Mouse (Mus musculus): ENCODE results near the gene Clasp1.

Gene Clasp1

GRCm38 (mm10) chr1:118388757-118389453 is at the start of gene Clasp1:
Gene Clasp1 (plus strand): TSS chr1:118389058.
- in situ Hi-C loops (cut with MboI; ENCODE audit: low sequenced_read_pairs): no loop called here

GRCm38 (mm10) chr1:118343649-118344435 is 45.0 kb upstream of the Clasp1 start:
- in situ Hi-C loops (cut with MboI; ENCODE audit: low sequenced_read_pairs): loop anchor here (25.0 kb wide), 1 partner anchor 418 kb away; no protein-coding TSS in a partner anchor

DNA sequence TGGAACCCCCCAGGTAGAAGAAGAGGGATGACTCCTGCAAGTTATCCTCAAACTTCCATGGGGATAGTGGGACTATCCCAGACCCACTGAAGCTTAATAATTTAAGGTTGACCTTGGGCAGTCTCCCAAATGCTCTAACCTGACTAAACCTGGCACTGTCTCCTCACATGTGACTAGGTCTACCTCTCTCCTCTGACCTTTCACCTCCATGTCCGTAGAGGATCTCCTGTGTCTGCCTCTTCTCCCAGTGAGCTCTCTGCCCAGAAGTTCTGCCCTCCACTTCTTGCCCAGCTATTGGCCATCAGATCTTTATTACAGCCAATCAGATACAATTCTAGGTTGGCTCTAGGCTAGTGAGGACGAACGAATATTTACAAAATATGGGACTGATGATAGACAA is 38.9 kb upstream of the Clasp1 start:
- in situ Hi-C loops (cut with MboI; ENCODE audit: low sequenced_read_pairs): loop anchor here (25.0 kb wide), 1 partner anchor 412 kb away; no protein-coding TSS in a partner anchor

DNA sequence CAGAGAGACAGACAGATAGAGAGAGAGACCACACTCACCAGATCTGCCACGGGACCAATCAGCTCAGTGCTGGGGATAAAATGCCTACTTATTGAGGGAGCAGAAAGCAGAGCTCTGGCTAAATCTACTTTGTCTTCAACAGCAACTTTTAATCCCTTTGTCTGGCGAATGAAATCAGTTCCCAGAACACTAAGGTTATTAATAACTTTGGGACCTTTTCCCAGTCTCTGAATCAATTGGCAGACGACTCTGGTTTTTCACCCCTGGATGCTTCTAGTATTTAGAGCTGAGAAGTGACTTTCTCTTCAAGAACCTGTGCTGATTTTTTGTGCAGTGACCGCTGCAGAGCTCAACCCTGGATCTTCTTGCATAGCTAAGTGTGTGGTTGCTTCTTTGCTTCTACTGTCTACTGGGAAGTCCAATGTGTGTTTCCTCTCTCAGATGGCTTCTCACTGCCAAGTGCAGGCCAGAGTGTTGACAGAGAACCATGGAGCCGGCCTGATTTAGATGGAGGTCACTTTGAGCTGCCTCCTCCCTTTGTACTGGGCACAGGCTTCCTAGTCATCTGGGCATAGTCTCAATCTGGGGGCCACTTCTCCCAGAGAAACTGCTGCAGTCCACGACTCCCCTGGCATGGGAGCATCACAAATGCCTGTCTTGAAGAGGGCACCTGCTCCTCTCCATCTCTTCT is 29.6 kb upstream of the Clasp1 start:
- in situ Hi-C loops (cut with MboI; ENCODE audit: low sequenced_read_pairs): no loop called here

GRCm38 (mm10) chr1:118367970-118368369 is 20.9 kb upstream of the Clasp1 start:
- in situ Hi-C loops (cut with MboI; ENCODE audit: low sequenced_read_pairs): no loop called here

DNA sequence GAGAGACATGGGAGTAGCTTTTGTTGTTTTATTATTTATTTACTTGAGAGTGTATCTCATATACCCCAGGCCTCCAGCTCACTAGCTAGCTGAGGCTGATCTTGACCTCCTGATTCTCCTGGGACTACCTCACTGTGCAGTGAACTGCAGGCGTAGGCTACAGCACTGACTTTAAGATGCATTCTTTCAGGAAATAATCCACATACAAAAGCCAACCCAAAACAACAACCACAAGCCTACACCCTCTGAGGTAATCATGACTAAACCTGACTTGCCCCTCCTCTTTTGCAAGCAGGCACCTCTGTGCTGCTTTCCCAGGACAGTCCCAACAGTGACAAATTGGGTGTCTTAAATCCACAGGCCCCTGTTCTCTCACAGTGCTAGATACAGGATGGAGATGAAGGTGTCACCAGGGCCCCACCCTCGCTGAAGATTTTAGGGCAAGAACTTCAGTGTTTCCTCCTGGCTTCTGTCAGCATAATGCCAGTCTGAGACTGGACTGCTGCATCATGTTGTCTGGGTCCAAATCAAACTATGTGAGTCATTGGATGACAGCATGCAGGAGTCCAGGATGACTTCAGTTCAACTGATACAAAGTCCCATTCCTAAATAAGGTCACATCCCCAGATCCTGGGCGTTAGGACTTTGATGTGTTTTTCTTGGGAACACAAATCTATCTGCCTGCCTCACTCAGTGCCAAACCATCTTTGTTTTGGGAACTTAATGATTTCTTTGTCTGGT is 20.0 kb upstream of the Clasp1 start:
- in situ Hi-C loops (cut with MboI; ENCODE audit: low sequenced_read_pairs): no loop called here

DNA sequence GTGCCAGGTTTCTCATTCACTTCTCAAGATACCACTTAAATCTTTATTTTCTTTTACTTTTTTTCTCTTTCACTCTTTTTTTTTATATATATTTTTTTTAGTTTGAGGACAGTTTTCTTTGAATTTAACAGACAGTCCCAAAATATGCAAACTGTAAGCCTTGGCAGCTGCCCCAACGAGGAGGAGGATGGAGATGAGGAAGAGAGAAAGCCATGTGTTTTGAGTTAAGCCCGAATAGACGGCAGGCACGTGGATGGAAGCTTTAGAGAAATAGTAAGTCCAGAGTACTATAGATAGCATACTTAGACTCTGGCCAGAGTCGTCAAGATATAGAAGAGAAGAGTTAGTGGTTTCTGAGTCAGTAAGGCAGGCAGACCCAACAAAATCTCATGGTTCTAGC is 11.1 kb upstream of the Clasp1 start:
- in situ Hi-C loops (cut with MboI; ENCODE audit: low sequenced_read_pairs): no loop called here

GRCm38 (mm10) chr1:118380105-118380786 is 8.6 kb upstream of the Clasp1 start:
- in situ Hi-C loops (cut with MboI; ENCODE audit: low sequenced_read_pairs): no loop called here

DNA sequence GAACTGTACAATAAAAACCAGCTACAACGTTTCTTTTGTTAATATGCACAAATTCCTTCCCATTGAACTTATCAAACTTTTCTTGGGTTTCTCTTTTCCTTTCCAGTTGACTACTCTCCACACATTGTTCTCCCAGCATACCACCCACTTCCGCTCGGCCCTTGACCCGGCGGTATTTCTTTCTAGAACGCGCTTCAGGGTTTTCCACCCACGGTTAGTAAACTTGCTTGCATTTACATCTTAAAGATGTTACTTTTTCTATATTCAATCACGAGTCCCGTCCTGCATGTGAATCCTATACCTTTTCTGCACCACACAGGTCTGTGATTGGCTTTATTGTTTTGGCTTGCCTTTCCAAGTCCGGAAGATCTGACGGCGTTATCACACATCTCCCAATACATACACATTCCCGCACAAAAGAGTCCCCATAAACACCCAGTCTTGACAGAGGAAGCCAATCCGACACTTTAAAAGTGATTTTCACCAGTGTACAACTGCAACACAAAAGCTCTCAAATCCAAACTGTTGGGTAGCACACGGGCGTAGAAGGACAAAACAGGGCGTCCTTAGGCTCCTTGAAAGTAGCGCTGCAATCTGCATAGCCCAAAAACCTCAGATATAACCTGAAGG is 616 bp upstream of the Clasp1 start:
- in situ Hi-C loops (cut with MboI; ENCODE audit: low sequenced_read_pairs): no loop called here

- in situ Hi-C loops (cut with MboI; ENCODE audit: low sequenced_read_pairs): no loop called here
Observed at GRCm38 (mm10) chr1:118389454-118390265, 802 bp downstream of the Clasp1 start.

GRCm38 (mm10) chr1:118390266-118390660 is 1.4 kb downstream of the Clasp1 start:
- in situ Hi-C loops (cut with MboI; ENCODE audit: low sequenced_read_pairs): no loop called here

GRCm38 (mm10) chr1:118390871-118391387 is 2.1 kb downstream of the Clasp1 start:
- in situ Hi-C loops (cut with MboI; ENCODE audit: low sequenced_read_pairs): no loop called here

- in situ Hi-C loops (cut with MboI; ENCODE audit: low sequenced_read_pairs): no loop called here
Observed at GRCm38 (mm10) chr1:118392246-118392645, 3.4 kb downstream of the Clasp1 start.

- in situ Hi-C loops (cut with MboI; ENCODE audit: low sequenced_read_pairs): no loop called here
Observed at GRCm38 (mm10) chr1:118393916-118394315, 5.1 kb downstream of the Clasp1 start.

- in situ Hi-C loops (cut with MboI; ENCODE audit: low sequenced_read_pairs): no loop called here
Observed at GRCm38 (mm10) chr1:118397866-118398265, 9.0 kb downstream of the Clasp1 start.

DNA sequence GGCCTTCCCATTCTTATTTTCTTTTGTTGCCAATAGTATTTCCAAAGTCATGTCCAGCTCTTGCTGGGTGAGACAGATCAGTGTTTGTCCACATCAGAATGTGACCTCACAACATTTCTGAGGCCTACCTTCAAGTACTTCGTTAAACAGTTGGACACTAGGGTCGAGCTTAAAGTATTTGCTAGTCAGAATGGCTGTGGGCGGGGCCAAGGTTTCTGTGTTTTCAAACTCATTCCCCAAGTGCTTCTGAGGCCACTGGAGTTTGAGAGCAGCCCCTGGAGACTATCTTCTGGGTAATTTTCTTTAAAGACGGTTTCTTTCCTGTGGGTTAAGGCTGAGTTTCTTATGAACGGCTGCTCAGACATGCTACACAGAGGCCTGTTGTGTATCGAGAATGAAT is 9.7 kb downstream of the Clasp1 start:
- in situ Hi-C loops (cut with MboI; ENCODE audit: low sequenced_read_pairs): no loop called here

GRCm38 (mm10) chr1:118399625-118400310 is 10.9 kb downstream of the Clasp1 start:
- in situ Hi-C loops (cut with MboI; ENCODE audit: low sequenced_read_pairs): no loop called here

DNA sequence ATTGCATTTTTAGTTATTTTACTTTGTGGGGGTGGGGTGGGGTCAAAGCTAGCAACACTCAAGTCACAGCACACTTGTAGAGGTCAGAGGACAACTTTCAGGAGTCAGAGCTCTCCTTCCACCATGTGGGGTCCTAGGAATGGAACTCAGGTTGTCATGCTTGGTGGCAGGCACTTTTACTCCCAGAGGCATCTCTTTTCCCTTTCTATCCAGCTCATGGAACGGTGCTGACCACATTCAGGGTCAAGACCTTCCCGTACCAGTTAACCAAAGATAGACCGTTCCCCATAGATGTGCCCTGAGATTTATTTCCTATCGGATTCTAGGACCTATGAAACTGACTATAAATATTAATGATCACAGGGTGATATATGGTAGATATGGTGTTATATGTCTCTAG is 13.1 kb downstream of the Clasp1 start:
- in situ Hi-C loops (cut with MboI; ENCODE audit: low sequenced_read_pairs): no loop called here

Measured in CH12F3 (cell line).